Mouse (Mus musculus) left cerebral cortex, adult 18-20 months (tissue): ENCODE data around the gene Ankrd7. TPM values are rescaled to one million over a fixed set of nuclear protein-coding genes. Genes with fewer than 3 reads are reported as not detected.
"Not testable (repeated sequence)": the region's sequence is repeated elsewhere in the genome, so short reads cannot be mapped to it uniquely, and the experiment has no call there.

Experiments
- DNase-seq, 2 experiments: peaks; one replicate each; pipeline ENCODE4 v3.0.0; 2021 to 2022; ENCODE audit warnings: low spot score in 2 of 2, mixed read lengths in 1 of 2
- long read RNA-seq, 2 experiments: library from polyadenylated mRNA; stranded (forward); transcript quantifications; one replicate each; pipeline ENCODE4 v2.0.0; 2021
- total RNA-seq, 2 experiments: library from RNA; stranded (reverse); gene quantifications; 2 replicates each; pipeline ENCODE4 v1.2.3; 2021

The Ankrd7 gene
- total RNA-seq = not detected
- long read RNA-seq, experiment 1 = 0 reads
- long read RNA-seq, experiment 2, partial matches to known transcripts = 0 of 2 reads
- long read RNA-seq, experiment 2, other reads (novel, unspliced or antisense) = 1 of 2 reads

DNA sequence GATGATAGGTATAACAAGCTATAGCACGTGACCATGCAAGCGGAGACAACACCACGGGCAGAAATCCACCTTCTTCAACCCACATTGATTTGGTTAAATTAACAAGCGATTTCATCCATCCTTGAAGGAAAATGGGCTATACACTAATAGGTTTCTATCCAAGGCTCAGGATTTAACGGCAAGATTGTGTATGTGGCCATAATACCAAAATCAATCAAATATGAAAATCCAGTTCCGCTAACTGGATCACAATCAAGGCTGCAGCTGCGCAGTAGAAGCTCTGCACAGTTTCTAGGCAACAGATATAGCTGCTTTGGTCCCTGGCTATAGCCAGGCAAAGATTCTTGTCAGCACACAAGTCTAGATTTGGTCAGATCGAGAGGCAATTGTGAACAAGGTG, at the start of gene Ankrd7:
Gene Ankrd7, plus strand, starts transcription at position 301 of the 400 bp plus-strand sequence.
- no peak for DNase-seq

DNA sequence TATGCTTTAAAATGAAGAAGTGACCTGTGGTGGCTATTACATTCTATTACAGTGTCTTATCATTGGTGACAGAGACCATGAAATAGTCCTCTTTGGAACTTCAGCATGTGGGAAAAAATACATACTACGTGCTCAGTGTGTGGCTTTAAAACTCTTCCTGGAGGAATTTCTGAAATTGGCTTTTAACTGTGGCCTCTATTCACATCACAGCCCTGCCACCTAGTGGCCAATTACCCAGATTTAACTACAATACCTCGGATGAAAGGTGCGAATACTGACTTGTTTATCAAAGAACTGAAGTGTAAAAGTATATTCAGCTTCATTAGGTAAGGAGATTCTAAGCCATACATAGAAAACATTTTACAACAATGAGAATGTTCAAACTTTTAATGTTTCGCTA, 46.8 kb upstream of the Ankrd7 start:
- peak; percentile 80 to 84 for DNase-seq

DNA sequence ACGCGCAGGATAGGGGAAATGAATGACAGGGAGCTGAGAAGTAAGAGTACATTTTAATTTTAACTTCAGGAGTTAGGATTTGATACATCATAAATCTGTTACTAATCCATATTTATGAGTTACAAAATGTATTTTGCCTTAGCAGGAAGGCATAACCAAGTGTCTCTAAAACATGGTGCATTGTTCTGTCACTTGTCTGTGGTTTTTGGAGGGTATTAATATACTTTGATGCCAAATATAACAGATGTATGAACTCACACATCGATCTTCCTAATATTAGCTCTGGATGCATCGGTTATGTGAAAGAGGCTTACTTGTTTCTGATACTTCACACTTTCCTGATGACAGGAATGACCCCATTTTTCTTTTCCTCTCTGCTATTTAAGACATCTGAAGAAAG, 45.9 kb upstream of the Ankrd7 start:
- no peak for DNase-seq

DNA sequence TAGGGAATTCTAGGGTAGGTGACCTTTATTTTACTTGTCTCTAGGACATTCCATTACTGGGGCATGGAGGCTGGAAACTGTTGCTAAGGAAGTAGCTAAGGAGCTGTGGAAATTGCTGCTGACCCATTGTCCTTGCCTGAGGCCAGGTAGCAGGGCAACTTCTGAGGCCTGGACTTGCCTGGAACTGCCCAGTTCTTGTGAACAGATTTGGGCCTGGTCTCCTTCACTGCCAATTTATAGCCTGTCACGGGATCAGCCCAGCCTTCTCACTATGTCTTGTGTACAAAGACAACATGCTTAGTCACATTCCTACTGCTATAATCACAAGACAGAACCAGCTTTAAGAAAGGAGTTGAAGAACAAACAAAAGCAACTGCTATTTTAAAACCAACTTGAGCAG, 43.3 kb upstream of the Ankrd7 start:
- no peak for DNase-seq

DNA sequence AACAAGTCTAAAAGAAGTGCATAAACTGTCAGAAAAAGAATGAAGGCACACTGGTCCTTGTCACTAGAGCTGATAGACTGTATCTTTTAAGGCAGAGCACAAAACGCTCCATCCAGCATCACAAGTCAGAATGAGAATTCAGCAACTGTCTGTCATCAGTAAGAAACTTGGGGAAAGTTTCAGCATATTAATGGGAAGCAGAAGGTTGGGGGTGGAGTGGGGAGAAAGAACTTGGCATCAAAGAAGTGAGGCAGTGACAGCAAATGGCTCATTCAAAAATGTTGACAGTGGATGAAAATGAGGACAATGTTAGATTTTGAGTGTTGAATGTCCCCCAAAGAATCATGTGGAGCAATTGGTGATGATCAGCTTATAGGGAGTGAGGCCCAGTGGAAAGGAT, 33.2 kb upstream of the Ankrd7 start:
- DNase-seq = no peak

DNA sequence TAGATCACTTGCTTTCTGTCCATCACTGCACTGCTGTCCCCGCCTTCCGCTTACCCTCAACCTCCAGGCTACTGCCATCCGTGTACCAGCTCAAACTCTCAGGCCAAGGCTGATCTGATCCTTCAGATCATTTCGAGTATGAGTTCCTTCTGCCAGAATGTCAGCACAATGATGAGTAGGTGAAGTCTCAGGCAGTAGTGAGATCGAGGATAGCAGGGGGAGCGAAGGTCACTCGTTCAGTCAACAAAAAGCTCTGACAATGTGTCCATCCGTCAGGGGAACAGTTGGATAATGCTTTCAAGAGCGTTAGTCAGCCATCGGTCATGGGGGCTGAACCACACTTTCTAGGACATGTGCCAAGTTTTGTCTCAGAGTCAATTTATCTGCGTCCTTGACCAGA, 21.6 kb upstream of the Ankrd7 start:
- DNase-seq = not testable (repeated sequence)

DNA sequence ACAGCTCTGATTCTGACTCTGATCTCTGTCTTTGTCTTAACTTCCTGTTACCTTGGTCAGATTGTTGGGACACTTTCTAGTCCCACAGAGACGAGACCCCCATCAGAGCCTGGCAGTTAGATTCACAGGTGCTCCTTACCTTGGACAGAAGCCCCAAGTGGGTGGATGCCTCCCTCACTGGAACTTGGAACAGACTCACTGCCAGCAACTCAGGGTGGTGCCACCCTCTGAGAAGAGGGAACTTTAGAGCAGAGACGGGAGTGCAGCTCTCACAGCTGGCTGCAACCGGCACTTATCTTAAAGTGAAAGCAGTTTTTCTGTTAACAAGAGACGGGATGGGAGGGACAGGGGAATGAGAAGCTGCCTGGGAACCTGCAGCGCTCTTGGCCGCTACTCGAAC, 20.5 kb upstream of the Ankrd7 start:
- DNase-seq = not testable (repeated sequence)

DNA sequence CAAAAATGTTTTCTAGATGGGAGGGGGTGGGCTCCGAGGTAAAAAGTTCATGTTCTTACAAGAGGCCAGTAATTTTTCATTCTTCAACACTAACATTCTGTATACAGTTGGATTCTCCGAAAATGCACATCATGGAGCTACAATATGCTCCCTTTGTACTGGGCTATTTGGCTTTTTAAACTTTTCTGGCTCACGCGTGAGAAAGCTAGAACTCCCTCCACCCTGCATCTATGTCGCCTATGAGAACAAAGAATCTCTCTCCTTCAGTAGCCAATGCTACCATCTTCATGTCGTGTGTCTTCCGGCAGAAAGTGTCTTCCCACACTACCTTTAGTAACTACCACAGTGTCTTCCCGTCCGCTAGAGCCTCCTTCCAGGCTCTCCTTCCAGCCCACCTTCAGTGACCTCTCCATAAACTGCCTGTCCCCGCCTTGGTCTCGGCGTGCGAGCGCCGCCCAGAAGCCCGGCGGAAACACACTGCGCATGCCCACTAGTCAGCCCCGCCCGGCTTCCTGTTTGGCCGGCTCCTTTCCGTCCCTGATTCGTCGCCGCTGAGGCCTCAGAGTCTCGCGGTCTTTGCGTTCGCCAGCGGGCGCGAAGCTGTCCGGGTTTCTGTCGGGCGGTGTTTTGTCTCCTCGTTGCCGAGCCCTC, 17.9 kb upstream of the Ankrd7 start, which contains the start of gene Lsm8:
Gene Lsm8, plus strand, starts transcription at position 529 of the 651 bp plus-strand sequence.
- peak; percentile 96 to 97 for DNase-seq

DNA sequence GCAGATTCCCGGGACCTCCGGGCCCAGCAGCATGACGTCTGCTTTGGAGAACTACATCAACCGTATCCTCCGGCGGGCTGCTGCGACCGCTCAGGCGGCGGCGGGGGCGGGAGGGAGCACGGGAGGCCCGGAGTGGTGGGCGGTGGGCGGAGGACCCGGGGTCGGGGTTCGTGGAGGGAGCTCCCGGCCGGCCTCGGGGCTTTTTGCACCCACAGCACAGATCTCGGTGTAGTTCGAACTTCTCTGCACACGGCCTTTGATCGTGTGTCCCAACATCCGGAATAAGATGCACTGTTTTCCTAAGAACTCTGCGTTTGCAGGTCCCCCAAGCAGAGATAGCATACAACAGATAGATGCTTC, 17.4 kb upstream of the Ankrd7 start:
- no peak for DNase-seq

DNA sequence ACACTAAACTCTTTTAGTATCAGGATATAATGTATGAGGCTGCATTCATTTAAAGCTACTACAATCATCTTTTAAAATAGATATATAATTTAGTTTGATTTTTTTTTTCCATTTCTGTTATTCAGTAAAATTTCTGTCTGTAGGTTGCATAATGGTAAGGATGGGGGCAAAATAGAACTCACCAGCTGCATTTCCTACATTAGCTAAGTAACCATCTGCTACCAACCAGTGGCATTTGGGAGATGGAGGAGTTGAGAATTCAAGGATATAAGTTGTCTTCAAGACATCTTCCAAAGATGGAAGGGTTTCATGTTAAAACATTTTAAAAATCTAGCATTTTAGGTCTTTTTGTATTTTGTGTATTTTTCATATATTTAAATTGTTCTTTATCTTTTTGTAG, 10.8 kb upstream of the Ankrd7 start:
- peak; percentile 14 to 48 for DNase-seq

DNA sequence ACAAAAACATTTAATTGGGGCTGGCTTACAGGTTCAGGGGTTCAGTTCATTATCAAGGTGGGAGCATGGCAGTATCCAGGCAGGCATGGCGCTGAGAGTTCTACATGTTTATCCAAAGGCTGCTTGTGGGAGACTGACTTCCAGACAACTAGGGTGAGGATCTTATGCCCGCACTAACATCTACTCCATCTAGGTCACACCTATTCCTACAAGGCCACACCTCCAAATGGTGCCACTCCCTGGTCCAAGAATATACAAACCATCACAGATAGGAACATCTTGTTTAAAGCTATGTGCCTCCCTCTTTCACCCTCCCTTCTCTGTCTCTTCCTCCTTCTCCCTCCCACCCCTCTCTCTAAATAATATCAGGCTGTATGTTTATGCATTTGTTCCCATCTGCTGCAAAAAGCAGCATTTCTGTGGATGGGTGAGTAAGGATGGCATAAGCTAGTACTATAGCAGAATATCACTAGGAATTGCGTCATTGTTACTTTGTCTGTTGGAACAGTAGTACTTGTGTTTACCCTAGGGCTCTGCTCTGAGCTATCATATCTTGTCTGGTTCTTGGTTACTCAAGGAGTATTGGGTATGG, 9.5 kb upstream of the Ankrd7 start:
- no peak for DNase-seq

DNA sequence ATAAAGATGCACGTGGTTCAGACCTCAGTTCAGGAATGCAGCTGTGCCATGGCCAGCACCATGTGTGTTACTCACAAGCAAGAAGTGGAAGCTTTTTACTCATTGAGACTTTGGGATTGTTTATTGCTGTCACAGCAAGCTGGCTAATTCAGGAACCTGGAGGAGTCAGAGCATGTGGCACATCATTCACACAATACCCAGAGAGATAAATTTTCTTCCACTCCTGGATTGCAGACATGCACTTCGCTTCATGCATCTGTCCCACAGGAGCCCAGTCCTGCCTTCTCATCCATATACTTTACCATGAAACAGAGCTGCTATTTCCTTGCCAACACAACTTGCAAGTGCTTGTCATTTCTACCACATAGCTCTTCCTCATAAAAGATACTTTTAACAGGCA, 22.9 kb downstream of the Ankrd7 start:
- peak in 1 of 2 experiments; percentile 35 for DNase-seq

DNA sequence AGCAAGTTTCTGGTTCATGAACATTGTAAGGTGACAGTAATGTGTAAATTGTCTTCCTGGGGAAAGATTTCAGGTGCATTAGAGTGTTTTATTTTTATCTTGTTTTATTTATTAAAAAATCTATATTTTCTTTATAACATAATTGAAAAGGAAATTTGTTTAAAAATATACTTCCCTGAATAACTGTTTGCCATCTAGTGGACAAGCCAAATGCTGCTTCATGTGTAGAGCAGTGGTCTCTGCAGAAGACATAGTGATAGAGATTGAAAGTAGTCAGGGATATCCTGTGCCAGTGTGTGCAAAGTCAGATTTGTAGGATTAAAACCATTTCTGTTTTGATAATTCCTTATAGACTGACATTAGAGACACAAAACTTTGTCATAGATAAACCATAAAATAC, 28.0 kb downstream of the Ankrd7 start:
- no peak for DNase-seq

DNA sequence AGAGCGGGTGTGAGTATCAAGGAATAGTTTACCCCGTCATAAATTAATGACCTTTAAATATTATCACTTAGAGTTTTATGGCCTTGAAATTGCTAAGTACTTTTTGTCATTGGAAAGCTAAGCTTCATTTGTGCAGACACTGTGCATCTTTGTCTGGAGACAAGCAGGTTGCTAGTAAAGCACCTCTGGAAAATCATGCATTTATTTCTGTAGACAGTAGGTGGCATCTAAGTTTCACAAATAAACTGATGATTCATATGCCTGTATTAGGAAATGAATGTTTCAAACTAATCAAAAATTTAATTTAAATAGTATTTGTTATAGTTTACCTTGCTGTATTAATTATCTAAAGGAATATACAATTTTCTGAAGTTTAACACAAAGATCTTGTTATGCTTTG, 41.1 kb downstream of the Ankrd7 start:
- no peak for DNase-seq

DNA sequence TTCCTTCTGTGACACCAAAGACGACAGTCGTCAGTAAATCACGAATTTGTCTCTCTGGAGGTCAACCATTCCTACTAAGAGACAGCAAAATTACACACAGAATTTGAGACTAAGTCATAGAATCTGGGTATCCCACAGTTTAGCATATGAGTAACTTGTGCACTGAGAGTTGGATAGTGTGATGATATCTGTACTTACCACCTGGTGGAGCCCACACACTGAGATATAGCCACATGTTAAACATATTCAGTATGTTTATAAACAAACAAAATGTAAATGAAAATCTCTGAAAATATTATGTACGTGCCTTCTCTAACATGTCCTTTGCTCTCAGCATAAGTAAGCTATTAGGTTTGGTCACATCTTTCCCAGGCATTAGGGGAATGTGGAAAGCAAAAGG, 47.1 kb downstream of the Ankrd7 start:
- no peak for DNase-seq

DNA sequence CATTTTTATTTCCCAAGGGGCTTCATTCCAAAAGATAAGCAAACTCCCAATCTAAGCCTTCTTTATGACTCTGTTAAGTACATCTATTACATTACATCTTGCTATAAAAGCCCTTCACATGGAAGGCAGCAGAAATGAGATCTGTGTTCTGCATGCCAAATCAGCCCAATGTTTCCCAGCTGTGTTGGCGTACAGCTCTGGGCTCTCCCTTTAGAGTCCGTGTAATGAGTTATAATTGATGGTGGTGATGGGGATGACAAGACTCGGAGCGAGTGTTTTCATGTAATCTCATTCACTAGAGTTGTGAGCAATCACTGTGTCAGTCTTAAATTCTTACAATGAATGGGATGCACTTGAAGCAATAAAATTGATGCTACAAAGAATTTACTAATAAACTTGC, 49.9 kb downstream of the Ankrd7 start:
- DNase-seq = no peak

DNA sequence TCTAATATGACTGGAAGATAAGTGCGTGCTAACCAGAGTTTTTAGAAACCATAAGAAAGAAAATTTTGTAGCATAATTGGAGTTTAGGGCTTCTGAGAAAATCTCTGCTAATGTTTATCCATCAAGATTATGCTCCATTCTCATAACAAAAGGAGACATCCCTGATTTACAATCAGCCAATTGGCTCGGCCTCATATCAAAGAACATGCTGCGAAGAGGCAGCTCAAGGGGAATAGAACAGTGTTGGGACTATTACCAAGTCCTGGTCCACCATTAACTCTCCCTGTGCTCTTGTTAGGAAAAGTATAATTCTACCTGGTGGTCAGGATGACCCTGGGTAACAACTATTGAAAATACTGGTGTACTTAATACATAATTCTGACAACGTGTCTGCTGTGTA, 50.4 kb downstream of the Ankrd7 start:
- DNase-seq = no peak

Other genes starting within 250 kb of the Ankrd7 start
- gene Lsm8, start 17.7 kb upstream of the Ankrd7 start, total RNA-seq = 10 to 100 TPM; 30.9 to 32.5 TPM